Mouse (Mus musculus) adrenal gland, adult 10 weeks (tissue): ENCODE data around the gene Gm5862. TPM values are rescaled to one million over a fixed set of nuclear protein-coding genes. Genes with fewer than 3 reads are reported as not detected.

Experiments
- polyA plus RNA-seq: library from polyadenylated mRNA; stranded (reverse); fragments of 350-450 nt; fragmentation: Illumina TruSeq; extraction: RNeasy Lipid Tissue Mini Kit (QIAGEN cat#74804); gene quantifications from one replicate; pipeline ENCODE4 v1.2.3, GENCODE M21; 2014; ENCODE audit warnings: low read depth, low replicate concordance

The Gm5862 gene
- not detected for polyA plus RNA-seq

GRCm38 (mm10) chr5:26022816-26023215, at the start of gene Gm5862:
Gm5862 (minus strand) TSS chr5:26022916.

GRCm38 (mm10) chr5:26058481-26058880, 35.8 kb upstream of the Gm5862 start, which contains the start of gene Gm7347:
Gm7347 (minus strand) TSS chr5:26058581.

GRCm38 (mm10) chr5:26039458-26039857, 16.7 kb upstream of the Gm5862 start, which contains the start of gene Speer4a:
Speer4a (minus strand) TSS chr5:26039558.

DNA sequence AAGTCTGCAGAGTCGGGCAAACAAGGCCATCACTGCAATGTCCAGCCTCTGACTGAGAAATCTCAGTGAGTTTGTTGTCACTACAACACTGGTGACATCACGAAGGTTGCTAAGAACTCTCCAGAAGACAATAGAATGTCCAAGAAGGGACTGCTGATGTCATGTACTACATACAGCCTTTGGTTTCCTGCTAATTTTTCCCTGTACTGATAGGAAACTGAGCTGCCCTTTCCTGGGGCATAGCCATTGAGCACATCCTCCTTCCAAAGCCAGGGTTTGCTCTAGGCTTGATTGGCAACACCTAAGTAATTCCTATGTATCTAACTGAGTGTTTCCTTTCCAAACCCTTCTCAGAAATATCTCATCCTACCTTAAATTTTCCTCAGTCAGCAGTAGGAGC, 18.0 kb downstream of the Gm5862 start, which contains the start of gene Gm1979:
TSS of gene Gm1979 (minus strand) at position 101 of the 400 bp plus-strand sequence.

DNA sequence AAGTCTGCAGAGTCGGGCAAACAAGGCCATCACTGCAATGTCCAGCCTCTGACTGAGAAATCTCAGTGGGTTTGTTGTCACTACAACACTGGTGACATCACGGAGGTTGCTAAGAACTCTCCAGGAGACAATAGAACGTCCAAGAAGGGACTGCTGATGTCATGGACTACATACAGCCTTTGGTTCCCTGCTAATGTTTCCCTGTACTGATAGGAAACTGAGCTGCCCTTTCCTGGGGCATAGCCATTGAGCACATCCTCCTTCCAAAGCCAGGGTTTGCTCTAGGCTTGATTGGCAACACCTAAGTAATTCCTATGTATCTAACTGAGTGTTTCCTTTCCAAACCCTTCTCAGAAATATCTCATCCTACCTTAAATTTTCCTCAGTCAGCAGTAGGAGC, 34.2 kb downstream of the Gm5862 start, which contains the start of gene Gm21698:
TSS of gene Gm21698 (minus strand) at position 101 of the 400 bp plus-strand sequence.

DNA sequence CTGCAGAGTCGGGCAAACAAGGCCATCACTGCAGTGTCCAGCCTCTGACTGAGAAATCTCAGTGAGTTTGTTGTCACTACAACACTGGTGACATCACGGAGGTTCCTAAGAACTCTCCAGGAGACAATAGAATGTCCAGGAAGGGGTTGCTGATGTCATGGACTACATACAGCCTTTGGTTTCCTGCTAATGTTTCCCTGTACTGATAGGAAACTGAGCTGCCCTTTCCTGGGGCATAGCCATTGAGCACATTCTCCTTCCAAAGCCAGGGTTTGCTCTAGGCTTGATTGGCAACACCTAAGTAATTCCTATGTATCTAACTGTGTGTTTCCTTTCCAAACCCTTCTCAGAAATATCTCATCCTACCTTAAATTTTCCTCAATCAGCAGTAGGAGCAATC, 50.2 kb downstream of the Gm5862 start, which contains the start of gene Gm21680:
TSS of gene Gm21680 (minus strand) at position 101 of the 400 bp plus-strand sequence.

Other genes with a start within 250 kb of the Gm5862 start
- not detected for gene Gm21663, start 80.5 kb downstream of the Gm5862 start, polyA plus RNA-seq
- gene Gm21671, start 68.5 kb downstream of the Gm5862 start, polyA plus RNA-seq: not detected
- gene Gm21680, start 50.3 kb downstream of the Gm5862 start, polyA plus RNA-seq: not detected
- gene Gm21698, start 34.3 kb downstream of the Gm5862 start, polyA plus RNA-seq: not detected
- not detected for gene Gm1979, start 18.1 kb downstream of the Gm5862 start, polyA plus RNA-seq
- gene Speer4a, start 16.6 kb upstream of the Gm5862 start, polyA plus RNA-seq: 0.17 TPM
- not detected for gene Gm7347, start 35.7 kb upstream of the Gm5862 start, polyA plus RNA-seq
- not detected for gene Gm10471, start 66.4 kb upstream of the Gm5862 start, polyA plus RNA-seq
- not detected for gene 5031410I06Rik, start 82.4 kb upstream of the Gm5862 start, polyA plus RNA-seq
- not detected for gene Gm10220, start 98.5 kb upstream of the Gm5862 start, polyA plus RNA-seq
- 0.87 TPM for gene Gm7361, start 234.8 kb upstream of the Gm5862 start, polyA plus RNA-seq